Mouse (Mus musculus): Measurements from ENCODE around the gene Enpp7.

Gene Enpp7

GRCm38 (mm10) chr11:118987999-118988398, at the start of gene Enpp7:
Gene Enpp7 (plus strand): TSS chr11:118988188.
- DNase-seq, result no peak

GRCm38 (mm10) chr11:118939731-118940130, 48.3 kb upstream of the Enpp7 start:
- no peak for DNase-seq

- no peak for DNase-seq
These were observed 47.4 kb upstream of the Enpp7 start for GRCm38 (mm10) chr11:118940539-118940938.

- DNase-seq, result no peak
These were observed 46.7 kb upstream of the Enpp7 start for GRCm38 (mm10) chr11:118941268-118941667.

GRCm38 (mm10) chr11:118945868-118946267, 42.1 kb upstream of the Enpp7 start:
- DNase-seq, result no peak

- DNase-seq, result no peak
These were observed 33.0 kb upstream of the Enpp7 start for GRCm38 (mm10) chr11:118955016-118955415.

GRCm38 (mm10) chr11:118957070-118957471, 30.9 kb upstream of the Enpp7 start:
- no peak for DNase-seq

GRCm38 (mm10) chr11:118960649-118961048, 27.3 kb upstream of the Enpp7 start:
- DNase-seq, result no peak

GRCm38 (mm10) chr11:118962478-118962877, 25.5 kb upstream of the Enpp7 start:
- no peak for DNase-seq

GRCm38 (mm10) chr11:118963926-118964325, 24.1 kb upstream of the Enpp7 start:
- no peak for DNase-seq

- no peak for DNase-seq
These were observed 22.9 kb upstream of the Enpp7 start for GRCm38 (mm10) chr11:118965078-118965477.

GRCm38 (mm10) chr11:118971470-118972034, 16.4 kb upstream of the Enpp7 start:
- DNase-seq, result peak in 1 of 2 experiments; percentile 33

- no peak for DNase-seq
These were observed 15.3 kb upstream of the Enpp7 start for GRCm38 (mm10) chr11:118972431-118973377.

GRCm38 (mm10) chr11:118974340-118974739, 13.6 kb upstream of the Enpp7 start:
- no peak for DNase-seq

- peak in 1 of 2 experiments; percentile 55 for DNase-seq
These were observed 12.6 kb upstream of the Enpp7 start for GRCm38 (mm10) chr11:118975427-118975826.

- DNase-seq, result no peak
These were observed 12.1 kb upstream of the Enpp7 start for GRCm38 (mm10) chr11:118975917-118976316.

- no peak for DNase-seq
These were observed 7.6 kb upstream of the Enpp7 start for GRCm38 (mm10) chr11:118980388-118980787.

- peak; percentile 22 to 44 for DNase-seq
These were observed 6.8 kb upstream of the Enpp7 start for GRCm38 (mm10) chr11:118981012-118981776.

GRCm38 (mm10) chr11:118982593-118983113, 5.3 kb upstream of the Enpp7 start:
- no peak for DNase-seq

GRCm38 (mm10) chr11:118985571-118985970, 2.4 kb upstream of the Enpp7 start:
- DNase-seq, result no peak

GRCm38 (mm10) chr11:118992781-118993180, 4.8 kb downstream of the Enpp7 start:
- DNase-seq, result peak in 1 of 2 experiments; percentile 30

- no peak for DNase-seq
These were observed 7.5 kb downstream of the Enpp7 start for GRCm38 (mm10) chr11:118995448-118995847.

- no peak for DNase-seq
These were observed 9.2 kb downstream of the Enpp7 start for GRCm38 (mm10) chr11:118997182-118997581.
